Mouse (Mus musculus): ENCODE data around the gene Trio. TPM values are rescaled to one million over a fixed set of nuclear protein-coding genes. Genes with fewer than 3 reads are reported as not detected.

Gene Trio
- polyA plus RNA-seq, 1 experiment from 2014 or later = 64.8 TPM

DNA sequence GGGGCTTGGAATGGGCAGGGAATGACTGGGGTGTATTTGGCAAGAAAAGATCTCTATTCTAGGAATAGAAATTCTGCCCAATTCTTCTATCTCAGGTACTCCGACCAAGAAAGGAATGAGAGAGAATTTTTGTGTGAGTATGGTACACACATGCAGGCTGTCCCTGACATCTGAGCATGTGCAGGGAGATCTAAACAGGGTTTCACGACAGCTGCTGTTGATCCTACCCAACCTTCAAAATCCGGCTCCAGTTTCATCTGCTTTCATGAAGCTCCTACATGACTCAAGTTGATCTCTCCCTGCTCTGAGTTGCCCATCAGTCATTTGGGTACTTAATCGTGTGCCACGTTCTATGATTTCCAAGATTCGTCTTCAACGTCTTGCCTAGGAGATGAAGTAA is 3.7 kb upstream of the Trio start:
- ATAC-seq (ENCODE audit: low FRiP score, low read depth) = no peak
- H3K27me3 ChIP-seq = no peaks in the 10 kb centered on the region
- H3K27ac ChIP-seq = no peak overlapping the region
- H3K4me3 ChIP-seq = no peak overlapping the region
- WGBS = 77% methylated on average over 7 of the region's 7 CpGs
- H3K4me1 ChIP-seq = peaks cover 6% of the 10 kb centered on the region
- H3K9ac ChIP-seq = no peak overlapping the region
- no peaks in the 10 kb centered on the region for H3K9me3 ChIP-seq
- H3K4me2 ChIP-seq (replicated peaks) = no peak overlapping the region
- no peaks in the 10 kb centered on the region for H3K36me3 ChIP-seq

DNA sequence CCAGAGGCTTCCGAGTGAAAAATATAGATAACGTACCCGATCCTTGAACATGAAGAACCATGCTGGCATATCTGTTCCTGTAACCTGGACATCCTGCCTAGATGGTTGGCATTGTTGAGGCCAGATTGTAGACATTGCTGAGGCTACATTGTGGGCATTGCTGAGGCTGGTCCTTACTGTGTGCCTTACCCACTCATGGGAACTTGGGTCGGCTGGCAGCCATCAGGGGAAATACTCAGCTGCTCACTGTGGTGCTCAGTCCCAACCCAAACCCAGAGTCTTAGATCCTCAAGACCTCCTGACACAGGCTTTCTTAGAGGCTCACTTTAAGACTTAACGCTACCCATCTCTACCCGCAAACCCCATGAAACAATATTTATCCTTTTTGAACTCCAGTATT is 2.9 kb upstream of the Trio start:
- Histone ChIP-seq H3K4me2 (replicated peaks) (no peak overlapping the region), H3K4me1 (peaks cover 12% of the 10 kb centered on the region), H3K36me3 (no peaks in the 10 kb centered on the region), H3K27ac (no peak overlapping the region), H3K27me3 (no peaks in the 10 kb centered on the region), H3K9me3 (no peaks in the 10 kb centered on the region), H3K9ac (no peak overlapping the region), H3K4me3 (no peak overlapping the region)
- no peak for ATAC-seq (ENCODE audit: low FRiP score, low read depth)
- WGBS = 94% methylated on average over 6 of the region's 6 CpGs

DNA sequence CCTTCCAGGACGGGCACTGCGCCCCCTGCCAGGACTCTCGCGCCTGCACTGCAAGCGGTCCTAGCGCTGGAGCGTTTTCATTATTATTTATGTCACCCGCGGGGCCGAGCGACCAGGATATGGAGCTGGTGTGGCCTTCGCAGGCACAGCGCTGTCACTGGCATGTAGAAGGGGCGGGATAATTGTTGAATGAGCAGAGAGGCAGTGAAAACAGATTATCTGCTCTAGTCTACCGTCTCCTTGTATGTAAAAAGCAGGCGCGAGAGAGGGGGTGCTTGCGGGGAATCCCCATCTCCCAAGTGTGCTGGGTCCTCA is 476 bp upstream of the Trio start:
- peak overlapping the region; percentile 62 for H3K9ac ChIP-seq

DNA sequence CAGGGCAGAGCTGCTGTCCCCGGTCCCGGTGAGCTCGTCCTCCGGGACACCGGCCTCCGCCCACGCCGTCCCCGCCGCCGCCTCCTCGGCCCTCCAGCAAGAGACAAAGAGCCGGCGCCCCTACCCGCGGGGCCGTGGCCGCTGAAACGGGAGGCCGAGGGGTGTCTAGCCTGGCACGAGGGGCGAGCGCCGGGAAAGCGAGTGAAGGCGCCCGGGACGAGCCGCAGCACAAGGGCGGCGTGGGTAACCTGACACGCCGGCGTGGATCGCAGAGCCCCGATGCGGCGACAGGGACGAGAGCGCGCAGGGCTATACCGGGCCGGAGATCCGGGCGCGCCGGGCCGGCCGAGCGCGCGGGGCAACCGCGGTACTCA is 696 bp downstream of the Trio start:
- 0 out of 2 replicates have a peak, but pooled peaks cover 2% of the 10 kb centered on the region for H3K27me3 ChIP-seq
- WGBS = under 1% methylated on average over 37 of the region's 54 CpGs
- H3K9me3 ChIP-seq = no peaks in the 10 kb centered on the region
- H3K4me2 ChIP-seq (replicated peaks) = peak overlapping the region; percentile 96
- peak overlapping the region; percentile 98 for H3K27ac ChIP-seq
- H3K4me1 ChIP-seq = peaks cover 44% of the 10 kb centered on the region
- ATAC-seq (ENCODE audit: low FRiP score, low read depth) = peak; percentile 4; the same call in 1 of the 2 replicates
- H3K9ac ChIP-seq = peak overlapping the region; percentile 96
- peak overlapping the region; percentile 80 for H3K4me3 ChIP-seq
- H3K36me3 ChIP-seq = no peaks in the 10 kb centered on the region

More for the DNA sequence above, 476 bp upstream of the Trio start:
- Histone ChIP-seq H3K36me3 (no peaks in the 10 kb centered on the region), H3K4me2 (replicated peaks) (peak overlapping the region; percentile 96), H3K9me3 (no peaks in the 10 kb centered on the region), H3K4me1 (peaks cover 37% of the 10 kb centered on the region), H3K4me3 (peak overlapping the region; percentile 80), H3K27ac (peak overlapping the region; percentile 48; the same call in 1 of the 2 replicates), H3K27me3 (0 out of 2 replicates have a peak, but pooled peaks cover 2% of the 10 kb centered on the region)
- ATAC-seq (ENCODE audit: low FRiP score, low read depth) = no peak
- WGBS = under 1% methylated on average over 18 of the region's 18 CpGs

DNA sequence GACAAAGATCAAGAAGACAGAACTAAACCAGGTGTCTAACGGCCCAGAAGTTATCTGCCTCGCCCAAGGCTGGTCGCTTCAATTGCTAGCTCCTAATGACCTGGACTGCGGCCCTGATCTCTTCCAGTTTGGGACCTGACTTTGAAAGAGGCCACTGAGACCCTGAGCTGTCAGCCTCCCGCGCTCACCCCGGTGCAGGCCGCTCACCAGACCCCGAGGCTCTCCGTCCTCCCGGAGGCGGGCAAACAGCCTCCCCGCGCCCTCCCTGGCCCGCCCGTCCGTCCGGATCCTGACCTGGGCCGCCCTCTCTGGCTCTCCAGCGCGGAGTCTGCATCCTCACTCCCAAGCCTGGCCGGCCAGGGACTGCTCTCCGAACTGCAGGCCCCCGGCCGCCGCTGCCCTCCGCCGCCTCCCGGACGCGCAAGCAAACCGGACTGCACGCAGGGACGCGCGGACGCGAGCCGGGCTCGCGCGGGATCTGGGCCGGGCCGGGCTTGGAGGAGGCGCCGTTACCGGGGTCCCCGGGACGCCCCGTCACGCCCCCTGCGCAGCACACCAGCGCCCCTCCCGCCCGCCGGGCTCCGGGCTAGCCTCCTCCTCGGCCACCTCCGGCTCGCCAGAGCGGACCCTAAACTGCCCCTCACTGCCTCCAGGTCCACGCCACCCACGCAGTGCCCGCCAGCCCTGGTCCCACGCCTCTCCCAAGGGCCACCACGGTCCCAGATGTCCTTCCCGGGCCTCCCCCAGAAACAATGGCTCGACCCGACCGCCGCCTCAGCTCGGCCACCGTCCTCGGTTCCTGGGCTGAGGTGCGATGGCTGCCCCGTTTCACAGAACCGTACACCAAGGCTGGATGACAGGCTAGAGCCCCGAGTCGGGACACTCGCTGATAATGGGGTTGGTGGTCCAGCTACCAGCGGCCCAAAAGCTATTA is 1.4 kb downstream of the Trio start:
- WGBS = under 1% methylated on average over 75 of the region's 81 CpGs
- peak; percentile 53; the same call in 1 of the 2 replicates for ATAC-seq (ENCODE audit: low FRiP score, low read depth)
- peaks cover 49% of the 10 kb centered on the region for H3K4me1 ChIP-seq

DNA sequence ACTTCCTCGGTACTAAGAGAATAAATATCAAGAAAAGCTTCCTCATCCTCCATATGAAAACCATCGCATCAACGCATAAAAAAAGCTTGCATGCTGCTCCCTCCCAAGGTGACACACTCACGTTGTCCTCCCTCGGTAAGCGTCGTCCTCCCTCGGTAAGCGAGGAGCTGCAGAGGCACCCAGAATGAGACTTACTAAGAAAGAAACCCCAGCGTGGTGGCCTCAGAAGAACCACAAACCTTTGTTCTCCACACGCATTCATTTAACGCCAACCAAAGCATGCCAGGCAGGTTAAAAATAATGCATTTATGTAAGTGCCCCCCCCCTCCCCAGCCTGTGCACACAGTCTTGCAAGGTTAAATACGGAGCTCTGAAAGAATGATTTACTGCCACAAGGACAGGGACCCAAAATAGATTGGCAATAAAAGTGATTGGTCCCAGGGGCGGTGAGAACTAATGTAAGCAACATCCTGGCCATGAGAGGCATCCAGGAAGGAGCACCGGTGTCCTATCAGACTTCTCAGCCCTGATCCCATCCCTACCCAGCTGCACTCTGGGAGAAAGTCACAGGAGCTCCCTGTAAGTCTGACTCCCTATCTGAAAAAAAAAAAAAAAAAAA is 3.9 kb downstream of the Trio start:
- H3K36me3 ChIP-seq = no peaks in the 10 kb centered on the region
- H3K4me1 ChIP-seq = peaks cover 55% of the 10 kb centered on the region
- H3K9me3 ChIP-seq = no peaks in the 10 kb centered on the region
- WGBS = 9% methylated on average over 15 of the region's 15 CpGs
- H3K9ac ChIP-seq = no peak overlapping the region; the same call in 1 of the 2 replicates
- ATAC-seq (ENCODE audit: low FRiP score, low read depth) = no peak
- H3K27ac ChIP-seq = no peak overlapping the region
- peak overlapping the region; percentile 30 for H3K4me2 ChIP-seq (replicated peaks)
- 0 out of 2 replicates have a peak, but pooled peaks cover 2% of the 10 kb centered on the region for H3K27me3 ChIP-seq
- no peak overlapping the region for H3K4me3 ChIP-seq

More for the DNA sequence above, 1.4 kb downstream of the Trio start:
- H3K27ac ChIP-seq = peak overlapping the region; percentile 98
- H3K9ac ChIP-seq = peak overlapping the region; percentile 96
- peak overlapping the region; percentile 96 for H3K4me2 ChIP-seq (replicated peaks)
- 0 out of 2 replicates have a peak, but pooled peaks cover 2% of the 10 kb centered on the region for H3K27me3 ChIP-seq
- H3K36me3 ChIP-seq = no peaks in the 10 kb centered on the region
- no peaks in the 10 kb centered on the region for H3K9me3 ChIP-seq
- peak overlapping the region; percentile 80 for H3K4me3 ChIP-seq

DNA sequence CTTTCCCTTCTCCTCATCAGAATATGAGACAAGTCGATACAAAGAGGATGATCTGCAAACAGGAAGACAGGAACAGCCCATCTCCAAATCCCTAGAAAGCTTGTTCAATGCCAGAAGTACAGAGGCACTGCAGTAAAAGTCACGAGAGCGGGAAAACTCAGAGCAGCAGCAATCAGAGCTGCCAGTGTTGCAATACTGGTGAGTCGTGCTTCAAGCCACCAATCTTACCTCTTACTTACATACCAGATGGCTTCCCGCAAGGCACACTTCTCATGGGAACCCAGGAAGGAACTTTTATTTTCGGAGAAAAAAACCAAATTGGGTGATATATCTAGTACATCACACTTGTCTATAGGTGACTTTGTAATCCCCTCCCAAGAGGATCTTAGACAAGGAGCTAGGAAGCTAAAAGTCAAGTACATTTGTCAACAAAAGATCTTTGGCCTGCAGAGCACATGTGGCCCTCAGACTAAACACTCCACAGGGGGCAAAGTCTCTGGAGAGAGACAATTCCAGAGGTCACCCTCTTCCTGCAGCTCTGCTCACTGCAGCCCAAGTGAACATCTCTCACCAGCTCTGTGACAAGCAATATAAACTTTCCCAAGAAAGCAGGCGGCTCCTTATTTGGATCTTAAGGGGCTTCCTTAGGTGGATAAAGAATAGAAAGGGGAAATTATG is 6.1 kb downstream of the Trio start:
- no peak overlapping the region for H3K9ac ChIP-seq
- no peak overlapping the region for H3K27ac ChIP-seq
- no peak overlapping the region for H3K4me3 ChIP-seq
- H3K4me2 ChIP-seq (replicated peaks) = no peak overlapping the region
- no peak for ATAC-seq (ENCODE audit: low FRiP score, low read depth)
- no peaks in the 10 kb centered on the region for H3K9me3 ChIP-seq
- H3K36me3 ChIP-seq = no peaks in the 10 kb centered on the region
- H3K27me3 ChIP-seq = 0 out of 2 replicates have a peak, but pooled peaks cover 2% of the 10 kb centered on the region
- 51% methylated on average over 7 of the region's 7 CpGs for WGBS
- peaks cover 56% of the 10 kb centered on the region for H3K4me1 ChIP-seq

DNA sequence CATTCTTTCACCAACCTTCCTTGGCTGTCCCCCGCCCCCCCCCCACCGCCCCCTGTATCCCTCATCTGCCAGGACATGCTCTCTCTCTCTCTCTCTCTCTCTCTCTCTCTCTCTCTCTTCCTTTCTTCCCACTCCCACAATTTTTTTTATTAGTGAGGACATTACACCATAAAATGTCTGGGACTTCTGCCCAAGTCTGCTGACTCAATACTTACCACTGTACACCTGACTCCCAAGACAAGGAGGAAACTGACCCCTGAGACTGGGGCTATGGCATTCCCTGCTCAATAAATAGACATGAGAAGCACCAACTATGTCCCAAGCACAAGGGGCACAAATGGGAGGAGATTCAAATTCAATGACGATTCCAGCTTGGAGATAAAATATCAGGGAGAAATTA is 18.1 kb downstream of the Trio start:
- 76% methylated on average over 3 of the region's 3 CpGs for WGBS
- no peaks in the 10 kb centered on the region for H3K27me3 ChIP-seq
- no peak overlapping the region for H3K4me3 ChIP-seq
- H3K36me3 ChIP-seq = no peaks in the 10 kb centered on the region
- H3K4me2 ChIP-seq (replicated peaks) = no peak overlapping the region
- H3K9ac ChIP-seq = no peak overlapping the region
- H3K9me3 ChIP-seq = no peaks in the 10 kb centered on the region
- peaks cover 45% of the 10 kb centered on the region for H3K4me1 ChIP-seq
- no peak overlapping the region for H3K27ac ChIP-seq
- ATAC-seq (ENCODE audit: low FRiP score, low read depth) = no peak

DNA sequence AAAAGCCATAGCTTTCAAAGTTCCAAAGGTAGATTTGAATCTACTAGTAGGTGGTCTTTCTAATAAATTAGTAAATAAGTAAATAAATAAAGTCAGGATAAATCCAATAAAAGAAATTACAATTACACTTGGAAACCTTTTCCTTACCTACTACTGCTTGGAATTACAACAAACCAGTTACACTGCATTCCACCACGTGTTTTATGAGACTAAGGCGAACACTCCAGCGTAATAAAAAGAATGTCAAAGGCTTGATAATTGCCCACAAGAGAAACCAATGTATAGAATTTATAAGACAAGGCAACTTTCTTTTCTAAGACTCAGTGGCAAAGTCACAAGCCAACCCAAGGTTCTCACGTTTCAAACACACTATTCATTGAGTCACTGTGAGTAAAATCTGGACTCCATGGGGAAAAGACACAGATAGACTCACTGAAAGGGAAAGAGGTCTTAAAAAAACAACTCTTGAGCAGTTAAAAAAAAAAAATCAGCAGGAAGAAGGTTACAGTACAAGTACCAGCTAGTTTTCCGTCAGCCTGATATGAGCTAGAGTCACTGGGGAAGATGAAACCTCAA is 21.4 kb downstream of the Trio start:
- peak overlapping the region; percentile 31; the same call in 1 of the 2 replicates for H3K4me2 ChIP-seq (replicated peaks)
- no peaks in the 10 kb centered on the region for H3K9me3 ChIP-seq
- no peak overlapping the region; the same call in 1 of the 2 replicates for H3K27ac ChIP-seq
- H3K4me1 ChIP-seq = peaks cover 66% of the 10 kb centered on the region
- H3K9ac ChIP-seq = no peak overlapping the region
- H3K4me3 ChIP-seq = no peak overlapping the region
- no peaks in the 10 kb centered on the region; the same call in 1 of the 2 replicates for H3K27me3 ChIP-seq
- ATAC-seq (ENCODE audit: low FRiP score, low read depth) = peak; percentile 68; the same call in 1 of the 2 replicates
- H3K36me3 ChIP-seq = no peaks in the 10 kb centered on the region
- 11% methylated on average over 5 of the region's 5 CpGs for WGBS

DNA sequence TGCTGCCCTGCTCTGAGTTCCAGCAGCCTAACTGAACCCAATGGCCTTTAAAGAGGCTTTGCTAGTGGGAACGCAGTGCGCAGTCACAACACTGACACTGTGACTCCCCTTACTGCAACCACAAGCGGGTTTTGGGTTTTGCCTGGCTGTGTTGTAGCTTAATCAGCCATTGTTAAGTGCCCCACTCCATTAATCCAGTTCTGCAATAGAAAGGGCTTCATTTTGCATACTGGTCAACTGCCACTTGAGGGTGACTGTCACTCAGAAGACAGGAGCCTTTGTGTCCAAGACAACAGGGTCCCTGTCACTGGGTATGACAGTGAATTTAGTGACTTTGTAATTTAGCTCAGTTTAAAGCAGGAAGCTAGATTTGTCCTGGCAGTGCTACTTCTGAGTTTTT is 23.1 kb downstream of the Trio start:
- H3K9me3 ChIP-seq = no peaks in the 10 kb centered on the region
- no peak overlapping the region for H3K4me2 ChIP-seq (replicated peaks)
- no peaks in the 10 kb centered on the region for H3K36me3 ChIP-seq
- 88% methylated on average over 3 of the region's 3 CpGs for WGBS
- H3K4me3 ChIP-seq = no peak overlapping the region
- no peak overlapping the region for H3K27ac ChIP-seq
- H3K4me1 ChIP-seq = peaks cover 71% of the 10 kb centered on the region
- ATAC-seq (ENCODE audit: low FRiP score, low read depth) = no peak
- no peaks in the 10 kb centered on the region; the same call in 1 of the 2 replicates for H3K27me3 ChIP-seq
- H3K9ac ChIP-seq = no peak overlapping the region

DNA sequence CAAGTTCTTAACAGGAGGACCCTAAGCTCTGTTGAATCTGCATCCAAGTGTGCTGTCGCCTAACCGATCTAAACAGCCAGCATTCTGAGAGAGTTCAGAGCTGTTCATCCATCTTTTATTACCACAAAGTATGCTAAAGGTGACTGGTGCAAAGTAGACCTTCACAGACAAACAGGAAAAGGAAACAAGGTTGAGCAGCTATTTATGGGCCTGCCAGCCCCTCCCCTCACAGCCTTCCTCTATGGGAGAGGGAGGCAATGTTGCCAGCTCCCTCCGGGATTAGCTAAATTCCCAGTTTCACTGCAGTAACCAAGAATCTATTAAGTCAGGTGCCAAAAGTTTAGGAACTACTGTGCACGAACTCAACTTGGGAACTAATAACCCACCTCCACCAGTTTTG is 24.3 kb downstream of the Trio start:
- 25% methylated on average over 4 of the region's 4 CpGs for WGBS
- Histone ChIP-seq H3K9ac (no peak overlapping the region), H3K9me3 (no peaks in the 10 kb centered on the region), H3K27ac (no peak overlapping the region), H3K27me3 (no peaks in the 10 kb centered on the region; the same call in 1 of the 2 replicates), H3K4me1 (peaks cover 77% of the 10 kb centered on the region), H3K4me3 (no peak overlapping the region), H3K4me2 (replicated peaks) (no peak overlapping the region), H3K36me3 (0 out of 2 replicates have a peak, but pooled peaks cover 1% of the 10 kb centered on the region)
- ATAC-seq (ENCODE audit: low FRiP score, low read depth) = no peak
